Mouse (Mus musculus) intestine, embryonic 14.5 days (tissue): Measurements from ENCODE around the gene Sgsm1. TPM values are rescaled to one million over a fixed set of nuclear protein-coding genes. Genes with fewer than 3 reads are reported as not detected.
A peak's percentile ranks its signal among the peaks of the same experiment; 100 is the strongest.

Experiments
- ATAC-seq: fragments of 200-750 bp; cut with Nextera tagmentation; replicated peaks from 2 replicates; pipeline ENCODE4 v1.8.0; 2017; ENCODE audit warnings: low read depth, moderate number of reproducible peaks, moderate TSS enrichment, moderate library complexity; ENCODE audit not compliant: low FRiP score, low TSS enrichment
- DNase-seq: peaks from one replicate; pipeline ENCODE4 v3.0.0-alpha.2; 2018; ENCODE audit warnings: low spot score
- H3K27ac ChIP-seq: fragments of 300-500 bp; sonication (generic); 2 replicates; pipeline ENCODE4 v1.5.1; 2014; ENCODE audit warnings: low read depth, mild to moderate bottlenecking, control low read depth
- H3K27me3 ChIP-seq: fragments of 300-500 bp; sonication (generic); replicated peaks from 2 replicates; pipeline ENCODE4 v1.6.1; 2014; ENCODE audit warnings: low read length, control low read depth; ENCODE audit not compliant: control insufficient read depth, insufficient read depth
- H3K36me3 ChIP-seq: fragments of 300-500 bp; sonication (generic); 2 replicates; pipeline ENCODE4 v1.6.1; 2014; ENCODE audit warnings: low read length, control low read depth; ENCODE audit not compliant: control insufficient read depth, insufficient read depth
- H3K4me1 ChIP-seq: fragments of 300-500 bp; sonication (generic); replicated peaks from 2 replicates; pipeline ENCODE4 v1.6.1; 2014; ENCODE audit warnings: low read length, control low read depth, mixed read lengths; ENCODE audit not compliant: control insufficient read depth, insufficient read depth
- H3K4me2 ChIP-seq: fragments of 300-500 bp; sonication (generic); 2 replicates; pipeline ENCODE4 v1.6.1; 2014; ENCODE audit warnings: low read length
- H3K4me3 ChIP-seq: fragments of 300-500 bp; sonication (generic); 2 replicates; pipeline ENCODE4 v1.5.1; 2014; ENCODE audit warnings: low read depth, low read length, control low read depth, mixed read lengths
- H3K9ac ChIP-seq: fragments of 300-500 bp; sonication (generic); 2 replicates; pipeline ENCODE4 v1.6.1; 2014; ENCODE audit warnings: mild to moderate bottlenecking, low read length
- H3K9me3 ChIP-seq: fragments of 300-500 bp; sonication (generic); 2 replicates; pipeline ENCODE4 v1.6.1; 2016; ENCODE audit warnings: low read length, control low read depth; ENCODE audit not compliant: control insufficient read depth
- WGBS: fragments of 180-500 bp; shearing (Covaris S2); extraction: QIAGEN DNeasy Blood & Tissue Kit; methylation state at CpG from one replicate; pipeline ENCODE4 v1.1.7; 2014; 5-methylcytosine and 5-hydroxymethylcytosine counted together
- polyA plus RNA-seq: library from polyadenylated mRNA; unstranded; fragments of >200 nt; fragmentation: Nextera tagmentation; extraction: Ambion mirVana; gene quantifications from 2 replicates; pipeline ENCODE4 v1.2.1, GENCODE M21; 2014

Gene Sgsm1
- polyA plus RNA-seq, 1 experiment from 2014 or later, result 8.8 TPM

DNA sequence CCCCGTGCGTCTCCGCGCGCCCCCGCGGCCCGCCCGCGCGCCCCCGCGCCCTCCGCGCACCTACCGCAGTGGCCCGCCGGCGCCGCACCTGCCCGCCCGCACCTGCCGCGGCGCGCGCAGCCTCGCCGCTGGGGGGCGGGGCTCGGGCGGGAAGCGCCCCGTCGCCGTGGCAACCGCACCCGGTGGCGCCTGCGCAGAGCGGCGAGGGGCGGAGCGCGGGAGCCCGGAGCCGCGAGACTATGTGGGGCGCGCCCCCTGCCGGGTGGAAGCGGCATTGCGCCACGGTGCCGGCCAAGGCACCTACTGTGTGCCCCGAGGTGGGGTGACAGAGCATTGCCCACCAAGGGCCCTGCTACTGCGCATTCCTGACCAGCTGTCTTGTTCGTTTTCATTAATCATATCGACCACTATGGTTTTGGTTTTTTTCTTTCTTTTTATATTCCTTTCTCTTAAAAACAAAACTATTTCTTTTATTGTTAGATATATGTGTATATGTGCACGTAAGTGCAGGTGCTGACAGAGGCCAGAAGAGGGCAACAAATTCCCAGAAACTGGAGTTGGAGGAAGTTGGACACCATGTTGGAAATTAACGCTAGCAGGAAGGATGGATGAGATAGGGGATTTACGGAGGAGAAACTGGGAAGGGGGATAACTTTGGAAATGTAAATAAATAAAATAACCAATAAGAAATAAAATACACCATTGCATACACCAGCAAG is 89.3 kb downstream of the Sgsm1 start, which contains the start of gene 2900026A02Rik:
Gene 2900026A02Rik (minus strand): TSS at position 90 of the 719 bp plus-strand sequence.
- Histone ChIP-seq H3K9ac (peak within 1 kb of the TSS; percentile 71), H3K9me3 (no peaks in the 10 kb centered on the region), H3K4me3 (peak within 1 kb of the TSS; percentile 62), H3K27me3 (no peaks in the 10 kb centered on the region), H3K27ac (peak within 1 kb of the TSS; percentile 71), H3K4me2 (peak within 1 kb of the TSS; percentile 90), H3K4me1 (peaks cover 9% of the 10 kb centered on the region), H3K36me3 (no peaks in the 10 kb centered on the region)
- DNase-seq (peak; percentile 82), ATAC-seq (peak; percentile 44; the same call in 1 of the 2 replicates)
- WGBS, result 14% methylated on average over 33 of the region's 62 CpGs

DNA sequence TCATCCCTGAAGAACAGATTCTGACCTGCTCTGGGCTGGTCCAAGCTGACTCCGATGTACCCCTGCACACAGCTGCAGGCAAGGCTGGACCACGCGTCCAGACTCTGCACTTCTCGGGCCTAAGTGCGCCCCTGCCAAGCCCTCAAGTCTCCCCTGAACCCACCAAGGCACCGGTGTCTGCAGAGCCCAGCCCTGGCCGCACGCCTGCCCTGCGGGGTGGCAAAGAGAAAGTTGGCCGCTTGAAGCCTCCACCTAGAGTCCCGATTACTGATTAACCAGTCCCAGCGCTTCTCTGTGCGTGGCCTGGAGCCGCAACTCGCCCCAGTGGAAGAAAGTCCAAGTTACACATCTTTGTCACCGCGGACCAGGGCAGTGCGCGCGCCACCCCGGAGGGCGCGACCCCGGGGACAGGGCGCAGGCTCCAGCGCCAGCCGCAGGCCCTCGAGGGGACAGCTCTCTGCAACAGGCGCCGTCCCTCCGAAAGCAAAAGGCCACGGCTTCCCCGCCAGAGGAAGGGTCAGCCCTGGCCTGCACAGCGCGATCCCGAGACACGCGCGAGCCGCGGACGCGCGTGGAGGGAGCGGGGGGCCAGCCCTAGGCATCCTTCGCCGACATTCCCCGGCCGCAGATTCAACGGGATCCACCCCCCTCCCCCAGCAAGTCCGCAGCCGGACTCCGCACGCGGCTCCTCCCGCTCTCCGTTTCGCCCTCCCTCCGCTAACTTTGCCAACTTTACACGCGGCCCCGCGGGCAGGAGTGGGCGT is 90.0 kb downstream of the Sgsm1 start:
- Histone ChIP-seq H3K4me2 (peak overlapping the region; percentile 90), H3K9ac (peak overlapping the region; percentile 71), H3K27ac (peak overlapping the region; percentile 71), H3K4me3 (peak overlapping the region; percentile 62), H3K9me3 (no peaks in the 10 kb centered on the region), H3K36me3 (no peaks in the 10 kb centered on the region), H3K27me3 (no peaks in the 10 kb centered on the region), H3K4me1 (peaks cover 4% of the 10 kb centered on the region)
- peak; percentile 80 for DNase-seq
- 2% methylated on average over 58 of the region's 64 CpGs for WGBS
- peak; percentile 37 for ATAC-seq

DNA sequence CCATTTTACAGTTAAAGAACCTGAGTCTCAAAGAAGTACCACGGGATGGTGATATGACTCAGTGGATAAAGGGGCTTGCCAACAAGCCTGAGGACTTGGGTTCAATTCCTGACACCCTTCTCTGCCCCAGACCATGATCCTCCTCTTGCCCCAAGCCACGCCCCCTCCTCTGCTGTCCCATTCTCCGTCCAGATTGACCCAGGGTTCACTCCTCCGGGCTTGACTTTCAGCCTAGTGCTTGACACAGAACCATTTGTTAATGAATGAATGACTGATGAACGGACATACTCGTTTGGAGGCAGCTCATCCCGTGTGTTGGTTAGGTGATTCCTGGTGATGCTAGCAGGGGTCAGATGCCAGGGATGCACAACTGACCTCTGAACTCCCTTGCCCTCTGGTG is 90.7 kb downstream of the Sgsm1 start:
- no peak for DNase-seq
- H3K27me3 ChIP-seq, result no peaks in the 10 kb centered on the region
- no peaks in the 10 kb centered on the region; the same call in none of the 2 replicates for H3K4me1 ChIP-seq
- no peaks in the 10 kb centered on the region for H3K9me3 ChIP-seq
- ATAC-seq, result no peak
- WGBS, result 48% methylated on average over 7 of the region's 7 CpGs
- H3K9ac ChIP-seq, result no peak overlapping the region
- peak overlapping the region; percentile 90 for H3K4me2 ChIP-seq
- no peaks in the 10 kb centered on the region for H3K36me3 ChIP-seq
- no peak overlapping the region for H3K27ac ChIP-seq
- H3K4me3 ChIP-seq, result no peak overlapping the region; the same call in 1 of the 2 replicates

DNA sequence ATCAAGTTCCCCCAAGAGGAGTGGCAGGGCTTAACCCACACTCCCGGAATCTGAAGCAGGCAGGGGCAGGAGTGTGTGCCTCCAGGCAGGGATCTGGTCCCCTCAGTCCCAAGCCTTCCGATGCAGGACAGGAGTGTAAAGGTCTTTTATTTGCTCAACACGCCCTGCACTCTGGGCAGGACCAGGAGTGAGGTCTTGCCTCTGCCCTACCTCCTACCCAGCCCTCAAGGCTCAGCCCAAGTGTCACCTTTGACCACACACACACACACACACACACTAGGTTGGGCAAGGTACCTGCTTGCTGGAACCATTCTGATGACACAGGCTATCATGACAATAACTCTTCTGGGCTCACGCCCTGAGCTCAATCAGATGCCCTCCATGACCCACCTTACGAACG is 91.1 kb downstream of the Sgsm1 start:
- peak overlapping the region; percentile 90 for H3K4me2 ChIP-seq
- no peak overlapping the region for H3K9ac ChIP-seq

DNA sequence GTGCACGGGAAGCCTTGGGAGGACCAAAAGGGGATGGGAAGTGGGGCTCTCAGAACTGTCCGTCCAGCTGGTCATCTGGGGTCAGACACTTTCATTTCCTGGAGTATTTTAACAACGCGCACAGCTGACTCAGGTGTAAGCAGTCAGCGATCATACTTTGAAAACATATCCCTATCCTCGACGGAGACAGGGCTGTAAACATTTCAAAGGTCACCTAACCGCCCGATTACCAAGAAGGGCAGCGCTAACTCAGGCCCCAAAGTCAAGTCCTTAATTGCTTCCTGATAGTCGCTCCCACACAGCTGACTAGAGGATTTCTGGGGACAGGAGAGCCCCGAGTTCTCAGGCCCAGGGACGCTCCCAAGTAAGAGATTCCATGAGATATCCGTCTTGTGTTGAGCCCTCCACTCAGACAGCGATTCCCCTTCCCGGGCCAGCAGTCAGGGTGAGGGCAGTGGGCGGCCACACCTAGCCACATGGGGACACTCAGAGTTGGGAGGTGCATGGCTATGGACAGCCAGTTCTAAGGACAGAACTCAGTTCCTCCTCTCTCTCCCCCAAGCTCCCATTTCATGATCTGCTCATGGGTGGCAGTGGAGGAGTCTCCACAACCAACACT is 91.9 kb downstream of the Sgsm1 start:
- H3K36me3 ChIP-seq, result no peaks in the 10 kb centered on the region
- no peaks in the 10 kb centered on the region for H3K27me3 ChIP-seq
- H3K27ac ChIP-seq, result no peak overlapping the region; the same call in 1 of the 2 replicates
- 0 out of 2 replicates have a peak overlapping the region, but pooled peaks have one; percentile 4 for H3K4me3 ChIP-seq
- peak overlapping the region; percentile 90 for H3K4me2 ChIP-seq
- no peak overlapping the region for H3K9ac ChIP-seq
- H3K4me1 ChIP-seq, result no peaks in the 10 kb centered on the region; the same call in none of the 2 replicates
- 41% methylated on average over 17 of the region's 17 CpGs for whole genome bisulfite sequencing
- no peak for DNase-seq
- no peak for ATAC-seq
- no peaks in the 10 kb centered on the region for H3K9me3 ChIP-seq

More for the DNA sequence above, 91.1 kb downstream of the Sgsm1 start:
- no peaks in the 10 kb centered on the region for H3K9me3 ChIP-seq
- H3K4me1 ChIP-seq, result no peaks in the 10 kb centered on the region; the same call in none of the 2 replicates
- DNase-seq, result no peak
- H3K4me3 ChIP-seq, result peak overlapping the region; percentile 4; the same call in 1 of the 2 replicates
- H3K27me3 ChIP-seq, result no peaks in the 10 kb centered on the region
- 53% methylated on average over 6 of the region's 6 CpGs for WGBS
- no peaks in the 10 kb centered on the region for H3K36me3 ChIP-seq
- H3K27ac ChIP-seq, result no peak overlapping the region
- ATAC-seq, result 0 out of 2 replicates have a peak, but pooled peaks have one; percentile 18

DNA sequence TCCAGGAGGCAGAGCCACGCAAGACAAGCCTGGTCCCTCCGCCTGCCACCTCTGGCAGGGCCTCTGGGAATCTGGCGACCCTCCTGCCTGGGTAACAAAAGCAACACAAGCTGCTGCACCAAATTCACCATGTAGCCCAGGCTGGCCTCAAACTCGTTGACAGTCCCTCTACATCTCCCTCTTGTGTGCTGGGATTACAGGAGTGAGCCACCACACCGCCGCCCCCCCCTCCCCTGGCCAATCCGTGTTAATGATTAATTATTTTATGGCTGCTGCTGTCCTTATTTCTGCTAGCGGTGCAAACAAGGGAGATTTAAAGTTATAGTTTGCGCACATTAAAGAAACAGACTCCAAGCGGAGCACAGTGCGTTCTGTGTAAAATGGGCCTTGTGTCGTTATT is 93.5 kb downstream of the Sgsm1 start:
- no peaks in the 10 kb centered on the region; the same call in none of the 2 replicates for H3K4me1 ChIP-seq
- DNase-seq, result no peak
- WGBS, result 54% methylated on average over 12 of the region's 12 CpGs
- no peak for ATAC-seq
- H3K36me3 ChIP-seq, result no peaks in the 10 kb centered on the region
- H3K9ac ChIP-seq, result no peak overlapping the region
- H3K27me3 ChIP-seq, result no peaks in the 10 kb centered on the region
- no peaks in the 10 kb centered on the region for H3K9me3 ChIP-seq
- H3K4me3 ChIP-seq, result no peak overlapping the region
- no peak overlapping the region for H3K4me2 ChIP-seq
- no peak overlapping the region for H3K27ac ChIP-seq

DNA sequence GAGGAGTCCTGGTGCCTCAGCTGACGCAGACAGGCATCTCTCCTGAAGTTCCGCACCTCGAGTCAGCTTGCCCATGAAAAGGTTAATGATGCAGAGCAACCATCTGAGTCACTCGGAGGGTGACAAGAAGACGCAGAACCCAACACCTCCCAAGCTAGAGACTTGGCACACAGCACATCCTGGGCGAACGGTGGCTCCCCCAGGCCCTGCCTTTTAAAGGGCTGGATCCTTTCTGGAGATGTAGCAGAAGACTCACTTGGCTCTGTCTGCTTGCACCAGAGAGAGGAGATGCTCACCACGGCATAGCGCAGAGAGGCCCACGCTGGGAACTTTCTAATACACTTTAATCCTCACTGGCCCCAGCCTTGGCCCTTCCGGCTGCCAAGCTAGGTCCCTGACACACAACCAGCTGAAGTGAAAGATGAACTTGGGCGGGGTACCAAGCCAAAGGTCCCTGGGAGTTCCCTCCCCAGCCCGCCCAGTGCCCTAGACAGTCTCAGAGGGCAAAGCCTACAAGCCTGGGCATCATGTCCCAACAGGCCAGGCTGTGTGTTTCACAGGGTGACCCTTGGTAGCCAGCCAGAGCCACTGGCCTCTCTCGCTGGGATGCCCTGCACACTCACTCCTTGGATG is 94.1 kb downstream of the Sgsm1 start:
- Histone ChIP-seq H3K4me3 (no peak overlapping the region), H3K9me3 (no peaks in the 10 kb centered on the region), H3K27ac (no peak overlapping the region), H3K4me2 (no peak overlapping the region), H3K4me1 (no peaks in the 10 kb centered on the region; the same call in none of the 2 replicates), H3K36me3 (no peaks in the 10 kb centered on the region), H3K27me3 (no peaks in the 10 kb centered on the region), H3K9ac (no peak overlapping the region)
- DNase-seq (no peak), ATAC-seq (no peak)
- WGBS, result 61% methylated on average over 14 of the region's 14 CpGs

DNA sequence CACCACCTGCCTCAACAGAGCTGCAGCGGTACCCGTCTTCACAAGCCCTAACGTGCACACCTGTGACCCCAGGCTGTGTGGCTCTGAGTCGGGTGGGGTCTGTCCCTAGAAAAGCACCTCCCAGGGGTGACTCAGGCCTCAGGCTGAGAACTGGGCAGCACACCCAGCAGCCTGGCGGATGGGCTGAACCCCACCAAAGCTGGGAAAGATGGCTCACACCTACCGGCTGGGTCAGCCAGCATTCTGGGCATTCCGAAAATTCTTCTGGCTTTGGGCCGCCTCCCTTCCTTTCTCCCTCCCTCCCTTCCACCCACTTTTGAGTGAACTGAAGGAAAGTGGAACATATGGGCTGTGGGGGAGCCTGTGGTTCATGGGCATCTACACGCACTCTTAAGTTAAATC is 95.0 kb downstream of the Sgsm1 start:
- Histone ChIP-seq H3K4me2 (no peak overlapping the region), H3K9me3 (no peaks in the 10 kb centered on the region), H3K27ac (no peak overlapping the region), H3K36me3 (no peaks in the 10 kb centered on the region), H3K9ac (no peak overlapping the region), H3K4me1 (peaks cover under 1% of the 10 kb centered on the region), H3K4me3 (no peak overlapping the region), H3K27me3 (no peaks in the 10 kb centered on the region)
- DNase-seq (no peak), ATAC-seq (no peak)
- 72% methylated on average over 9 of the region's 9 CpGs for WGBS
